Mouse (Mus musculus) neural tube, embryonic 14.5 days (tissue): Measurements from ENCODE around the gene Plin4. TPM values are rescaled to one million over a fixed set of nuclear protein-coding genes. Genes with fewer than 3 reads are reported as not detected.

Experiments used
- ATAC-seq: fragments of 200-750 bp; cut with Nextera tagmentation; 2 replicates; pipeline ENCODE4 v1.8.0; 2017; ENCODE audit warnings: low read depth, mild to moderate bottlenecking, moderate TSS enrichment, moderate library complexity
- H3K27ac ChIP-seq: fragments of 300-500 bp; sonication (generic); 2 replicates; pipeline ENCODE4 v1.5.1; 2014; ENCODE audit warnings: low read depth, mild to moderate bottlenecking, control low read depth, low read length, moderate library complexity, mixed read lengths
- H3K27me3 ChIP-seq: fragments of 300-500 bp; sonication (generic); 2 replicates; pipeline ENCODE4 v1.6.1; 2014; ENCODE audit warnings: low read length; ENCODE audit not compliant: control insufficient read depth, insufficient read depth
- H3K36me3 ChIP-seq: fragments of 300-500 bp; sonication (generic); 2 replicates; pipeline ENCODE4 v1.6.1; 2014; ENCODE audit warnings: low read length, mixed read lengths; ENCODE audit not compliant: control insufficient read depth, insufficient read depth
- H3K4me1 ChIP-seq: fragments of 300-500 bp; sonication (generic); 2 replicates; pipeline ENCODE4 v1.6.1; 2014; ENCODE audit warnings: low read length; ENCODE audit not compliant: control insufficient read depth, insufficient read depth
- H3K4me2 ChIP-seq: fragments of 300-500 bp; sonication (generic); 2 replicates; pipeline ENCODE4 v1.6.1; 2014; ENCODE audit warnings: mild to moderate bottlenecking, low read depth, low read length, control low read depth
- H3K4me3 ChIP-seq: fragments of 300-500 bp; sonication (generic); 2 replicates; pipeline ENCODE4 v1.5.1; 2014; ENCODE audit warnings: low read depth, low read length, control low read depth, mixed read lengths
- H3K9ac ChIP-seq: fragments of 300-500 bp; sonication (generic); replicated peaks from 2 replicates; pipeline ENCODE4 v1.6.1; 2014; ENCODE audit warnings: low read depth, mild to moderate bottlenecking, control low read depth, low read length, mixed read lengths
- H3K9me3 ChIP-seq: fragments of 300-500 bp; sonication (generic); 2 replicates; pipeline ENCODE4 v1.6.1; 2016; ENCODE audit warnings: low read length; ENCODE audit not compliant: control insufficient read depth
- WGBS: fragments of 180-500 bp; shearing (Covaris S2); extraction: QIAGEN DNeasy Blood & Tissue Kit; methylation state at CpG from one replicate; pipeline ENCODE4 v1.1.7; 2014; 5-methylcytosine and 5-hydroxymethylcytosine counted together
- polyA plus RNA-seq: library from polyadenylated mRNA; unstranded; fragments of >200 nt; fragmentation: Nextera tagmentation; extraction: Ambion mirVana; gene quantifications from 2 replicates; pipeline ENCODE4 v1.2.1, GENCODE M21; 2014

The Plin4 gene
- polyA plus RNA-seq, 1 experiment from 2014 or later: 0.28 TPM

GRCm38 (mm10) chr17:56141702-56142605 lies 32.4 kb upstream of the Plin4 start:
- H3K4me1 ChIP-seq: peaks cover 28% of the 10 kb centered on the region
- peak overlapping the region; percentile 28; the same call in 1 of the 2 replicates for H3K27ac ChIP-seq
- peak overlapping the region; percentile 39 for H3K4me3 ChIP-seq

GRCm38 (mm10) chr17:56139858-56140595 lies 30.4 kb upstream of the Plin4 start, which contains the start of gene Sema6b:
TSS of gene Sema6b (minus strand) at chr17:56140343.
- H3K27ac ChIP-seq: peak within 1 kb of the TSS; percentile 80
- H3K27me3 ChIP-seq: peaks cover 5% of the 10 kb centered on the region; the same call in 1 of the 2 replicates
- H3K4me1 ChIP-seq: peaks cover 33% of the 10 kb centered on the region
- peak within 1 kb of the TSS; percentile 80 for H3K4me2 ChIP-seq
- no peaks in the 10 kb centered on the region for H3K9me3 ChIP-seq
- ATAC-seq: peak; percentile 52
- H3K4me3 ChIP-seq: peak within 1 kb of the TSS; percentile 83
- no peaks in the 10 kb centered on the region for H3K36me3 ChIP-seq
- WGBS: 1% methylated on average over 77 of the region's 79 CpGs
- peak within 1 kb of the TSS; percentile 94 for H3K9ac ChIP-seq

More at GRCm38 (mm10) chr17:56141702-56142605, 32.4 kb upstream of the Plin4 start:
- Histone ChIP-seq H3K4me2 (peak overlapping the region; percentile 67), H3K36me3 (no peaks in the 10 kb centered on the region), H3K9me3 (no peaks in the 10 kb centered on the region), H3K27me3 (peaks cover 5% of the 10 kb centered on the region; the same call in 1 of the 2 replicates), H3K9ac (peak overlapping the region; percentile 62)
- peak; percentile 45 for ATAC-seq
- under 1% methylated on average over 40 of the region's 47 CpGs for WGBS

- peak; percentile 25 for ATAC-seq
- no peaks in the 10 kb centered on the region for H3K36me3 ChIP-seq
- H3K4me3 ChIP-seq: peak overlapping the region; percentile 83
- peak overlapping the region; percentile 94 for H3K9ac ChIP-seq
- H3K9me3 ChIP-seq: no peaks in the 10 kb centered on the region
- peaks cover 5% of the 10 kb centered on the region; the same call in 1 of the 2 replicates for H3K27me3 ChIP-seq
- H3K4me1 ChIP-seq: peaks cover 39% of the 10 kb centered on the region
- 4% methylated on average over 20 of the region's 21 CpGs for WGBS
- no peak overlapping the region; the same call in 1 of the 2 replicates for H3K27ac ChIP-seq
- H3K4me2 ChIP-seq: peak overlapping the region; percentile 80
These were observed 29.8 kb upstream of the Plin4 start for GRCm38 (mm10) chr17:56139355-56139754.

GRCm38 (mm10) chr17:56137839-56138613 lies 28.4 kb upstream of the Plin4 start:
- Histone ChIP-seq H3K27ac (no peak overlapping the region), H3K27me3 (peaks cover 5% of the 10 kb centered on the region; the same call in 1 of the 2 replicates), H3K9ac (no peak overlapping the region), H3K4me2 (peak overlapping the region; percentile 80), H3K36me3 (no peaks in the 10 kb centered on the region), H3K9me3 (no peaks in the 10 kb centered on the region), H3K4me3 (peak overlapping the region; percentile 83), H3K4me1 (peaks cover 43% of the 10 kb centered on the region)
- 18% methylated on average over 25 of the region's 25 CpGs for WGBS
- ATAC-seq: no peak

- H3K9ac ChIP-seq: no peak overlapping the region
- no peaks in the 10 kb centered on the region for H3K9me3 ChIP-seq
- peaks cover 35% of the 10 kb centered on the region for H3K4me1 ChIP-seq
- H3K27ac ChIP-seq: no peak overlapping the region
- no peak overlapping the region for H3K4me3 ChIP-seq
- H3K4me2 ChIP-seq: no peak overlapping the region
- peaks cover 5% of the 10 kb centered on the region; the same call in 1 of the 2 replicates for H3K27me3 ChIP-seq
- H3K36me3 ChIP-seq: 0 out of 2 replicates have a peak, but pooled peaks cover under 1% of the 10 kb centered on the region
- no peak for ATAC-seq
- 87% methylated on average over 7 of the region's 7 CpGs for WGBS
These were observed 27.0 kb upstream of the Plin4 start for GRCm38 (mm10) chr17:56136558-56136957.

GRCm38 (mm10) chr17:56134463-56134971 lies 24.9 kb upstream of the Plin4 start:
- no peak overlapping the region for H3K9ac ChIP-seq
- H3K27ac ChIP-seq: no peak overlapping the region
- H3K36me3 ChIP-seq: peaks cover 13% of the 10 kb centered on the region; the same call in 1 of the 2 replicates
- no peaks in the 10 kb centered on the region for H3K9me3 ChIP-seq
- ATAC-seq: no peak; the same call in 1 of the 2 replicates
- no peak overlapping the region for H3K4me3 ChIP-seq
- H3K4me1 ChIP-seq: peaks cover 33% of the 10 kb centered on the region
- 2% methylated on average over 27 of the region's 27 CpGs for WGBS
- peaks cover 5% of the 10 kb centered on the region; the same call in 1 of the 2 replicates for H3K27me3 ChIP-seq
- H3K4me2 ChIP-seq: peak overlapping the region; percentile 28; the same call in 1 of the 2 replicates

- Histone ChIP-seq H3K27ac (no peak overlapping the region), H3K4me3 (no peak overlapping the region)
- peak; percentile 14; the same call in 1 of the 2 replicates for ATAC-seq
These were observed 24.1 kb upstream of the Plin4 start for GRCm38 (mm10) chr17:56133457-56134363.

More at GRCm38 (mm10) chr17:56133457-56134363, 24.1 kb upstream of the Plin4 start:
- Histone ChIP-seq H3K4me1 (peaks cover 28% of the 10 kb centered on the region), H3K9me3 (no peaks in the 10 kb centered on the region), H3K9ac (no peak overlapping the region), H3K36me3 (peaks cover 13% of the 10 kb centered on the region; the same call in 1 of the 2 replicates), H3K27me3 (no peaks in the 10 kb centered on the region), H3K4me2 (peak overlapping the region; percentile 28; the same call in 1 of the 2 replicates)
- 21% methylated on average over 20 of the region's 21 CpGs for WGBS
